Mouse (Mus musculus) mouse trophoblast stem cell (cell line): Measurements from ENCODE around the gene Spint2.

Experiments
- in situ Hi-C, 2 experiments: fragments of 300-500 bp; cut with MseI, MboI; formaldehyde crosslinking; loops; 2 replicates in 1 of 2; 3 replicates in 1 of 2; pipeline ENCODE4 v1.15.1; 2025

Gene Spint2

GRCm38 (mm10) chr7:29281201-29282073, at the start of gene Spint2:
Spint2 (minus strand) TSS chr7:29281912.
- in situ Hi-C loops, result no loop called here

- in situ Hi-C loops, result no loop called here
Measured at GRCm38 (mm10) chr7:29328984-29329383, 47.3 kb upstream of the Spint2 start.

GRCm38 (mm10) chr7:29327087-29327486, 45.4 kb upstream of the Spint2 start:
- in situ Hi-C loops, result no loop called here

GRCm38 (mm10) chr7:29319337-29320307, 37.9 kb upstream of the Spint2 start:
- in situ Hi-C loops, result no loop called here

GRCm38 (mm10) chr7:29318115-29318911, 36.6 kb upstream of the Spint2 start:
- in situ Hi-C loops, result no loop called here

GRCm38 (mm10) chr7:29317558-29317957, 35.8 kb upstream of the Spint2 start:
- in situ Hi-C loops, result no loop called here

GRCm38 (mm10) chr7:29316976-29317375, 35.3 kb upstream of the Spint2 start:
- in situ Hi-C loops, result no loop called here

GRCm38 (mm10) chr7:29316137-29316734, 34.5 kb upstream of the Spint2 start:
- in situ Hi-C loops, result no loop called here

GRCm38 (mm10) chr7:29314844-29315628, 33.3 kb upstream of the Spint2 start:
- in situ Hi-C loops, result no loop called here

- in situ Hi-C loops, result no loop called here
Measured at GRCm38 (mm10) chr7:29313572-29314261, 32.0 kb upstream of the Spint2 start.

GRCm38 (mm10) chr7:29313051-29313450, 31.3 kb upstream of the Spint2 start:
- in situ Hi-C loops, result no loop called here

- in situ Hi-C loops, result loop anchor here in 1 of 2 experiments (10.0 kb wide), 1 partner anchor 205 kb away; the partner anchor contains the start of gene Sipa1l3
Measured at GRCm38 (mm10) chr7:29309749-29310148, 28.0 kb upstream of the Spint2 start.

- in situ Hi-C loops, result loop anchor here in 1 of 2 experiments (10.0 kb wide), 1 partner anchor 206 kb away; the partner anchor contains the start of gene Sipa1l3
Measured at GRCm38 (mm10) chr7:29309221-29309721, 27.6 kb upstream of the Spint2 start.

GRCm38 (mm10) chr7:29307350-29308104, 25.8 kb upstream of the Spint2 start:
- in situ Hi-C loops, result loop anchor here in 1 of 2 experiments (10.0 kb wide), 1 partner anchor 207 kb away; the partner anchor contains the start of gene Sipa1l3

- in situ Hi-C loops, result loop anchor here in 1 of 2 experiments (10.0 kb wide), 1 partner anchor 208 kb away; the partner anchor contains the start of gene Sipa1l3
Measured at GRCm38 (mm10) chr7:29306619-29307018, 24.9 kb upstream of the Spint2 start.

- in situ Hi-C loops, result loop anchor here in 1 of 2 experiments (10.0 kb wide), 1 partner anchor 209 kb away; the partner anchor contains the start of gene Sipa1l3
Measured at GRCm38 (mm10) chr7:29306108-29306507, 24.4 kb upstream of the Spint2 start.

- in situ Hi-C loops, result loop anchor here in 1 of 2 experiments (10.0 kb wide), 1 partner anchor 209 kb away; the partner anchor contains the start of gene Sipa1l3
Measured at GRCm38 (mm10) chr7:29305263-29305988, 23.7 kb upstream of the Spint2 start.
